Mouse (Mus musculus) testis, adult 2 months (tissue): ENCODE results near the gene Ppm1h.

ENCODE experiments used
- CTCF ChIP-seq: fragments of 200-500 bp; IDR thresholded peaks from 2 replicates; pipeline ENCODE4 v1.5.1; 2012; ENCODE audit warnings: low read depth, mild to moderate bottlenecking, inconsistent platforms, low read length, moderate library complexity; ENCODE audit not compliant: control insufficient read depth, insufficient read depth, insufficient replicate concordance
- POLR2A ChIP-seq: fragments of 200-500 bp; IDR thresholded peaks from 2 replicates; pipeline ENCODE4 v1.6.1; 2012; ENCODE audit warnings: low read depth, mild to moderate bottlenecking, inconsistent platforms, low read length, moderate library complexity; ENCODE audit not compliant: control insufficient read depth

GRCm38 (mm10) chr10:122895121-122895770 is 216.7 kb downstream of the Ppm1h start:
- peak; percentile 30; the same call in 1 of the 2 replicates for TF ChIP-seq CTCF
- TF ChIP-seq POLR2A = no peak
